Mouse (Mus musculus): ENCODE measurements around the gene Chp1.

Gene Chp1

DNA sequence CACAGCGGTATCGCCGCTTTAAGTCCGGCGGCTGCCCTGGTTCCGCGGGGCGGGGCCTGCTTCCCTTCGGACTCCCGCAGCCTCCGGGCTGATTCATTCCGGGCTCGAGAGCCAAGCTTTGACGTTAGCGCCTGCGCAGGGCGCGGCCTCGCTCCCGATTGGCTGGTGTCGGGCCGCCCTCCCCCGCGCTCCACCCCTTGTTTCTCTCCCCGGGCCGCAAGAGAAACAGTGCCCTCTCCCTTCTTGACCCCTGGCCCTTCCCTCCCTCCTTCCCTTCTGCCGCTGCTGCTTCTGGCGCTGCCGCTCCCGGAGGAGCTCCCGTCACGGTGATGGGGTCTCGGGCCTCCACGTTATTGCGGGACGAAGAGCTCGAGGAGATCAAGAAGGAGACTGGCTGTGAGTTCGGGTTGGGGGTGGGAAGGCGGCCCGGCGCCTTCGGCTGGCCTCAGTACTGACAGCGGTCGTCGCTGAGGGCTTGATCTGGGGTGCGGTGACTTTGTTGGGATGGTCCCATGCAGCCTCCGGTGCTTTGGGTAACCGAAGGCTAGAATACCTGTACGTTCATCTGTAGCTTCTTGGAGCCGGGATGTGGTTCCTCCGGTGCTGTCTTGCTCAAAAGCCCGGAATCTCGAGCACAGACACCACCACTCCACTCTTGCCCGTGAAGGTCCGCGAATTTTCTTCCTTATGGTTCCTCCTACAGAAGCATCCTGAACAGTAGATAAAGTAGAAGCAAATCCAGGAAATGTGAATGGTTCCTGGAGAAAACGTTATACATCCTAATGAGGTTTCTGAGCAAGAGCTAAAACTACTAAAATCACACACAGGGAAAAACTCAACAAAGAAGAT, at the start of gene Chp1, which contains the start of gene Exd1:
Gene Chp1, plus strand, starts transcription at position 176 of the 849 bp plus-strand sequence.
Gene Exd1, minus strand, starts transcription at position 106 of the 849 bp plus-strand sequence.
- in situ Hi-C loops (cut with MboI; ENCODE audit: low pct_unique_long_range_greater_than_20kb in 1 of 2, low sequenced_read_pairs in 2 of 2, unreplicated experiment in 1 of 2), result no loop called here

DNA sequence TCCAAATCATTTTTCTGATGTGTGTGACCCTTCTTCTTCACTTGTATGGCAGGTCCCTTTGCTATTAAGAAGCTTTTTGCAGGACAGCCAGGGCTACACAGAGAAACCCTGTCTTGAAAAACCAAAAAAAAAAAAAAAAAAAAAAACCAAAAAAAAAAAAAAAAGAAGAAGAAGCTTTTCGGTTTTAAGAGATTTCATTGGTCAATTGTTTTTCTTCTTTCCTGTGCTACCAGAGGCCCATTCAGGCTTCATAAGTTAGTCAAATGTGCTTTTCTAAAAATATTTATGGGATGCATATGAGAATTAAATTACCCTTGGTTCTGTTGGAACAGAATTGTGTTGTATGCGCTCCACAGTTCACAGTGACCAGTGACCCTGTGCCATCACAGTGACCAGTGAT, 48.6 kb upstream of the Chp1 start:
- in situ Hi-C loops (cut with MboI; ENCODE audit: low pct_unique_long_range_greater_than_20kb in 1 of 2, low sequenced_read_pairs in 2 of 2, unreplicated experiment in 1 of 2), result no loop called here

DNA sequence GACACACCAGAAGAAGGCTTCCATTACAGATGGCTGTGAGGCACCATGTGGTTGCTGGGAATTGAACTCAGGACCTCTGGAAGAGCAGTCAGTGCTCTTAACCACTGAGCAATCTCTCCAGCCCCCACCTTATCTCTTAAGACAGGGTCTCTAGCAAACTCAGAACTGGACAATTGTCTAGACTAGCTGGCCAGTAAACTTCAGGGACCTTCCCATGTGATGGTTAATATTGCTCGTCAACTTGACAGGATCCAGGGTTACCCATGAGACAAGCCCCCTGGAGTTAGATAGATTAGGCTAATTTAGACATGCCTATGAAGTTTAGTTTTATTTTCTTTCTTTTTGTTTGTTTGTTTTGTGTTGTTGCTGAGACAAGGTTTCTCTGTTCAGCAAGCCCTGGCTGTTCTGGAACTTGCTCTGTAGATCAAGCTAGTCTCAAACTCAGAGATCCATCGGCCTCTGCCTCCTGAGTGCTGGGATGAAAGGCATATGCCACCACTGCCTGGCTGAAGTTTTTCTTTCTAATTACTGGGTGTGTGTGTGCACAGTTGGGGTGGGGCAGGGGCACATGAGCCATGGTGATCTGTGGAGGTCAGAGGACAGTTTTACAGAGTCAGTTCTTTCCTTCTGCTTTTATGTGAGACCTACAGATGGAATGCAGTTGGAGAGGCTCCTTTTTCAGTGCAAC, 46.4 kb upstream of the Chp1 start:
- in situ Hi-C loops (cut with MboI; ENCODE audit: low pct_unique_long_range_greater_than_20kb in 1 of 2, low sequenced_read_pairs in 2 of 2, unreplicated experiment in 1 of 2), result loop anchor here (5.0 to 25.0 kb wide), 2 partner anchors 164 to 204 kb away; partner anchors contain the start of gene Dll4 (in 1 of the 2)

- in situ Hi-C loops (cut with MboI; ENCODE audit: low pct_unique_long_range_greater_than_20kb in 1 of 2, low sequenced_read_pairs in 2 of 2, unreplicated experiment in 1 of 2), result loop anchor here in 1 of 2 experiments (25.0 kb wide), 1 partner anchor 170 kb away; the partner anchor contains the start of gene Dll4
Observed at GRCm38 (mm10) chr2:119507108-119507507, 40.4 kb upstream of the Chp1 start.

- in situ Hi-C loops (cut with MboI; ENCODE audit: low pct_unique_long_range_greater_than_20kb in 1 of 2, low sequenced_read_pairs in 2 of 2, unreplicated experiment in 1 of 2), result loop anchor here in 1 of 2 experiments (25.0 kb wide), 1 partner anchor 171 kb away; the partner anchor contains the start of gene Dll4
Observed at GRCm38 (mm10) chr2:119508518-119508917, 39.0 kb upstream of the Chp1 start.

- in situ Hi-C loops (cut with MboI; ENCODE audit: low pct_unique_long_range_greater_than_20kb in 1 of 2, low sequenced_read_pairs in 2 of 2, unreplicated experiment in 1 of 2), result loop anchor here in 1 of 2 experiments (25.0 kb wide), 1 partner anchor 174 kb away; the partner anchor contains the start of gene Dll4
Observed at GRCm38 (mm10) chr2:119510856-119511255, 36.6 kb upstream of the Chp1 start.

DNA sequence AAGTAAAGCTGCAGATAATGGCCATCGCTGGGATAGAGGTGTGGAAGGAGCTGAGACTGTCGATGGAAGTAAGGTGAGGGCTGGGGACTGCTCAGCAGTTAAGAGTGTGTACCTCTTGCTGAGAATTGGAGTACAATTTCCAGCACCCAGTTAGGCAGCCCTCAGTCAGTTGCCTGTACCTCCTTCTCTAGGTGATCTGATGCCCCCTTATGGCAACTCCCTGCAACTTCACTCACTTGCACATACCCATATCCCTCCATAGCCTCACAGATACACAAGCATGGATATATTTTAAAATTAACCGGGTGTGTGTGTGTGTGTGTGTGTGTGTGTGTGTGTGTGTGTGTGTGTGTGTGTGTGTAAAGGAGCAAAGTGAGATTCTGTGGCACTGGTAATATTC, 35.2 kb upstream of the Chp1 start:
- in situ Hi-C loops (cut with MboI; ENCODE audit: low pct_unique_long_range_greater_than_20kb in 1 of 2, low sequenced_read_pairs in 2 of 2, unreplicated experiment in 1 of 2), result loop anchor here in 1 of 2 experiments (25.0 kb wide), 1 partner anchor 175 kb away; the partner anchor contains the start of gene Dll4

GRCm38 (mm10) chr2:119514026-119514522, 33.4 kb upstream of the Chp1 start:
- in situ Hi-C loops (cut with MboI; ENCODE audit: low pct_unique_long_range_greater_than_20kb in 1 of 2, low sequenced_read_pairs in 2 of 2, unreplicated experiment in 1 of 2), result loop anchor here in 1 of 2 experiments (25.0 kb wide), 1 partner anchor 177 kb away; the partner anchor contains the start of gene Dll4

GRCm38 (mm10) chr2:119516811-119517210, 30.7 kb upstream of the Chp1 start:
- in situ Hi-C loops (cut with MboI; ENCODE audit: low pct_unique_long_range_greater_than_20kb in 1 of 2, low sequenced_read_pairs in 2 of 2, unreplicated experiment in 1 of 2), result loop anchor here in 1 of 2 experiments (25.0 kb wide), 1 partner anchor 180 kb away; the partner anchor contains the start of gene Dll4

- in situ Hi-C loops (cut with MboI; ENCODE audit: low pct_unique_long_range_greater_than_20kb in 1 of 2, low sequenced_read_pairs in 2 of 2, unreplicated experiment in 1 of 2), result loop anchor here in 1 of 2 experiments (25.0 kb wide), 1 partner anchor 183 kb away; the partner anchor contains the start of gene Dll4
Observed at GRCm38 (mm10) chr2:119520550-119520949, 26.9 kb upstream of the Chp1 start.

DNA sequence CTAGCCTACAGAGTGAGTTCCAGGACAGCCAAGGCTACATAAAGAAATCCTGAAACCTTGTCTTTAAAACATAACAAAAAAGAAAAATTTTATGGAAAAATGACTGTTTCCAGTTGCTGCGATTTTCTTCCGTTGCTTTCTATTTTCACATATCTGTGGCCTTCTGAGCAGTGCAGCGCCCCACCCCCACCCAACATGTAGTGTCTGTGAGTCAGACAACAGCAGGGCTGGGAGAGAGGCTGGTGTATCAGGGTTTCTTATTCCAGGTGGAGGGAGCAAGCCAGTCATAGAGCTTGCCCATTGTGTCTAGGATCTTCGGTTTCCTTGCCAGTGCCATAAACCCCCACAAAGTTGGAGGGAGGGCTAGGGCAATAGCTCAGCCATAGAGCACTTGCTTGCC, 23.7 kb upstream of the Chp1 start:
- in situ Hi-C loops (cut with MboI; ENCODE audit: low pct_unique_long_range_greater_than_20kb in 1 of 2, low sequenced_read_pairs in 2 of 2, unreplicated experiment in 1 of 2), result loop anchor here in 1 of 2 experiments (25.0 kb wide), 1 partner anchor 187 kb away; the partner anchor contains the start of gene Dll4

- in situ Hi-C loops (cut with MboI; ENCODE audit: low pct_unique_long_range_greater_than_20kb in 1 of 2, low sequenced_read_pairs in 2 of 2, unreplicated experiment in 1 of 2), result no loop called here
Observed at GRCm38 (mm10) chr2:119525422-119525821, 22.1 kb upstream of the Chp1 start.

GRCm38 (mm10) chr2:119538802-119539201, 8.7 kb upstream of the Chp1 start:
- in situ Hi-C loops (cut with MboI; ENCODE audit: low pct_unique_long_range_greater_than_20kb in 1 of 2, low sequenced_read_pairs in 2 of 2, unreplicated experiment in 1 of 2), result no loop called here

DNA sequence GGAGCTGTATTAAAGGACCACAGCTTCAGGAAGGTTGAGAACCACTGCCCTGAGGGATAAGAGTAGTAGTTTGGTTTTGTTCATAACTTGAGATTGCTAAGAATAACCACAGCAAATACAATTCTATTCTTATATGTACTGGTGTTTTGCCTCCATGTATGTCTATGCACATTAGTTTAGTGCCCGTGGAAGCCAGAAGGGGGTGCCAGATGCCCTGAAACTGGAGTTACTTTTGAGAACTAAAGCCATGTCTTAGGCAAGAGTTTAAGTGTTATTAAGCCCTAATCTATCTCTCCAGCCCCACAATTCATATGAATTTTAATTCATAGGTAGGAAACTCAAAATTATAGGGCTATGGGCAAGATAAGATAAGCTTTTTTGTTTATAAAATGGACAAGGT, 5.4 kb upstream of the Chp1 start:
- in situ Hi-C loops (cut with MboI; ENCODE audit: low pct_unique_long_range_greater_than_20kb in 1 of 2, low sequenced_read_pairs in 2 of 2, unreplicated experiment in 1 of 2), result no loop called here

GRCm38 (mm10) chr2:119543656-119544055, 3.8 kb upstream of the Chp1 start:
- in situ Hi-C loops (cut with MboI; ENCODE audit: low pct_unique_long_range_greater_than_20kb in 1 of 2, low sequenced_read_pairs in 2 of 2, unreplicated experiment in 1 of 2), result no loop called here

DNA sequence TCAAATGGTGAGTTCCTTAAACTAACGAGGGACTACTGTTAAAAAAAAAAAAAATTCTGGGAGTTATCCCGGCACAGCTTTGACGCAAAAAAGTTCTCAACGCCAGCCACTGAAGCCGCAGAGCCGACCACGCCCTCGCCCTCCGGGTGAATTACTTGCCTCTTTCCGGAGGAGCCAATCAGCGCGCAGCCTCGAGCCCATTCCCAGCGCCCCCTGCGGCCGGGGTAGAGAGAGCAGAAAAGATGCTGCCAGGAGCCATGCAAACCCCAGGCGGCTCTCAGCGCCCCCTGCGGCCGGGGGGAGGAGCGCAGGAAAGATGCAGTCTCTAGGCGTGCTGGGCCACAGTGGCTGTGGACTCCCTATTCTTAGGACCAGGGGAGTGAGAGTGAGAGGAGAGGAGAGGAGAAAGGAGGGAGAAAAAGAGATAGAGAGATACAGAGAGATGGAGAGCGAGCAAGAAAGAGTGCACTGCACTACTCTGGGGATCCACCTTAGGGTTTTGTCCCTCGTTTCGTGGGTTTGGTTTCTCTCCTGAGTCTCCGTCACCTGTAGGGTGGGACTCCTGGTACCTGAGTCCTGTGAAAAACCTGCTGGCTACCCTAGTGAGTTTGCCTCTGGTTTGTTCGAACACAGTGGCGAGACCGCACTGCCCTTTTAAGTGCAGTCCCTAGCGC, 512 bp upstream of the Chp1 start:
- in situ Hi-C loops (cut with MboI; ENCODE audit: low pct_unique_long_range_greater_than_20kb in 1 of 2, low sequenced_read_pairs in 2 of 2, unreplicated experiment in 1 of 2), result no loop called here

DNA sequence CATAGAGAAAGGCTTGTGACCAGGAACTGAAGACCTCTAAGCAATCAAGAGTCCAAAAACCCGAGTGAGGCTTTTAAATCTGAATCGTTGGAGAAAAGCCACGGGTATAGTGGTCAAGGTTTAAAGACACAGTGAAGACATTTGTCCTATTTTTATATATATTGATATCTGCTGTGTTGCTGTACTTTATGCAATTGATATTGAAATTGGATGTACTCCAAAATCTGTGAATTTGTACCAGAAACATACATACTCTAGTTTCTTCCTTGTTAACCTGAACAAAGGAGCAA, 819 bp downstream of the Chp1 start:
- in situ Hi-C loops (cut with MboI; ENCODE audit: low pct_unique_long_range_greater_than_20kb in 1 of 2, low sequenced_read_pairs in 2 of 2, unreplicated experiment in 1 of 2), result no loop called here

DNA sequence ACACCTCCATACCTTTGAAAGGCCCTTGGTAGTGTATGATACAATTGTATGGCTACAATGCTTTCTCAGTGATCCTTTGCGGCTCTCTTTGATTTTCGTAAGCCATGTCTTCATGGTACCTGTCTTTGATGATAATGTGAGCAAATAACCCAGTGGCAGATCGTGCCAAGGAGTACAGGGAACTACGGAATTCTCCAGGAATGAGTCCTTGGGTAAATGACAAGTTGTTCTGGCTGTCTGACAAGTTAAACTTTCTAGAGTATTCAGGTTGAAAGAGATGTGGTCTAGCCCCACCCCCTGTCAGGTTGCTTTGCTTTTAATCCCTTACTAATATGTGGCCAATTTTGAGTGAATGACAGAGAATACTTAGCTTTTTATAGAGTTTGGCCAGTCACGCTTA, 1.2 kb downstream of the Chp1 start:
- in situ Hi-C loops (cut with MboI; ENCODE audit: low pct_unique_long_range_greater_than_20kb in 1 of 2, low sequenced_read_pairs in 2 of 2, unreplicated experiment in 1 of 2), result no loop called here
